Mouse (Mus musculus): ENCODE data around the gene Slc7a10.
"Not testable (repeated sequence)": the region's sequence is repeated elsewhere in the genome, so short reads cannot be mapped to it uniquely, and the experiment has no call there.

Gene Slc7a10

DNA sequence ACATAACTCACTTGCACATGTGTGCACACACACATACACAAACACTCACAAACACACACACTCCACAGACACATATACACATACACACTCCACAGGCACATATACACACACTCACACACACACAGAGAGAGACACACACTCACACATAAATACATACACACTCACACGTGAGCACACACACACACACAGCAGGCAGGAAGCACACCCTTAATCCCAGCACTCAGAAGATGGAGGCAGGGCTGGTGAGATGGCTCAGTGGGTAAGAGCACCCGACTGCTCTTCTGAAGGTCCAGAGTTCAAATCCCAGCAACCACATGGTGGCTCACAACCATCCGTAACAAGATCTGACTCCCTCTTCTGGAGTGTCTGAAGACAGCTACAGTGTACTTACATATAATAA, 51.8 kb downstream of the Slc7a10 start:
- DNase-seq (ENCODE audit: low spot score) = not testable (repeated sequence)
